Mouse (Mus musculus): Measurements from ENCODE around the gene Otub2.

DNA sequence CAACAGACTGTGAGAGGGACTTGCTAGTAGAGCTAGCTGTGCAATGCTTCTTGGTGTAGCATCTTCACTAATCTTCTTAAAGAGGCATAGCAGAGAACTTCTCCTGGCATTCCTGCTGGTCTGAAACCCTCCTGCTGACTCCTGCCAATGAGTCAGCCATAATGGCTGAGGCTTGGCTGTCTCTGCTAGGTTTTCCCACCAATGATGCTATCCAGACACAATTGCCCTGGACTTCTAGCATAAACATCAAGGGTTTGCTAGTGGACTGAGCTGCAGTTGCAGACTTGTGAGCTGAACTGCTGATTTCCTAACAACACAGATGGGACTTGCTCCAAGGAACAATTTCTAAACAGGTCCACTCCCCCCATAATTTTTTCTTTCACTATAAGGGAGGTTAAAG, 64.9 kb downstream of the Otub2 start:
- TF ChIP-seq CTCF (IDR thresholded peaks at IDR 0.05; ENCODE audit: extremely low read depth, insufficient read length, insufficient replicate concordance, low read depth, low read length), result no peak
- no peak for TF ChIP-seq POLR2A (IDR thresholded peaks at IDR 0.05; ENCODE audit: low read depth, low read length)

Measured in small intestine, adult 2 months (tissue).